Mouse (Mus musculus): ENCODE measurements around the gene Faf2. TPM values are rescaled to one million over a fixed set of nuclear protein-coding genes. Genes with fewer than 3 reads are reported as not detected.

Faf2 gene
- total and polyA plus RNA-seq, 3 experiments: 31.4 to 39.3 TPM; not detected in 1

- TF ChIP-seq MEF2A (IDR thresholded peaks at IDR 0.05; ENCODE audit: extremely low read depth, insufficient replicate concordance, low read depth, low read length, poor library complexity, severe bottlenecking) (no peak), MXI1 (IDR thresholded peaks at IDR 0.05; ENCODE audit: low read depth, low read length) (no peak), RCOR1 (IDR thresholded peaks at IDR 0.05; ENCODE audit: low read depth, low read length) (no peak), POLR2AphosphoS5 (IDR thresholded peaks at IDR 0.05; ENCODE audit: borderline replicate concordance, low read depth, low read length) (no peak), CTCF (IDR thresholded peaks at IDR 0.05 in 2 of 3, conservative IDR thresholded peaks at IDR 0.05 in 1 of 3; ENCODE audit: control insufficient read depth in 1 of 3, insufficient read depth in 1 of 3, low read depth in 2 of 3, low read length in 3 of 3, poor library complexity in 1 of 3, severe bottlenecking in 1 of 3) (peak in 2 of 3 experiments; percentile 22 to 34; a peak in 3 of 6 replicates), TBP (IDR thresholded peaks at IDR 0.05; ENCODE audit: low read depth, low read length) (no peak), MAZ (IDR thresholded peaks at IDR 0.05; ENCODE audit: low read depth, low read length) (no peak)
- Histone ChIP-seq H3K79me2 (ENCODE audit: control insufficient read depth, insufficient read depth, low read length, poor library complexity) (peaks cover 3% of the 10 kb centered on the region), H3K27me3 (ENCODE audit: control insufficient read depth in 1 of 2, insufficient read depth in 2 of 2, low read length in 2 of 2) (no peaks in the 10 kb centered on the region; a peak in 1 of 4 replicates), H3K4me1 (ENCODE audit: control insufficient read depth in 1 of 2, insufficient read depth in 2 of 2, low read length in 2 of 2) (peaks cover 0 to 6% of the 10 kb centered on the region in 2 experiments; a peak in 2 of 4 replicates), H3K27ac (ENCODE audit: control insufficient read depth, low read depth, low read length) (no peak overlapping the region), H3K9me3 (replicated peaks; ENCODE audit: insufficient read depth, low read length) (no peaks in the 10 kb centered on the region), H3K36me3 (ENCODE audit: control insufficient read depth in 1 of 2, insufficient read depth in 2 of 2, low read length in 2 of 2) (peaks cover 0 to 5% of the 10 kb centered on the region in 2 experiments; a peak in 1 of 4 replicates), H3K4me3 (ENCODE audit: control insufficient read depth in 1 of 2, insufficient read depth in 1 of 2, low read depth in 2 of 2, low read length in 2 of 2) (no peak overlapping the region), H3K9ac (ENCODE audit: control insufficient read depth, low read depth, low read length, poor library complexity, severe bottlenecking) (no peak overlapping the region)
- DNase-seq (ENCODE audit: low read depth, low spot score): peak; percentile 43
These were observed 4.6 kb upstream of the Faf2 start for GRCm38 (mm10) chr13:54616998-54617397.

- Histone ChIP-seq H3K79me2 (ENCODE audit: control insufficient read depth, insufficient read depth, low read length, poor library complexity) (peaks cover 47% of the 10 kb centered on the region), H3K27me3 (ENCODE audit: control insufficient read depth in 1 of 2, insufficient read depth in 2 of 2, low read length in 2 of 2) (no peaks in the 10 kb centered on the region), H3K4me1 (ENCODE audit: control insufficient read depth in 1 of 2, insufficient read depth in 2 of 2, low read length in 2 of 2) (peaks cover 0 to 11% of the 10 kb centered on the region in 2 experiments; a peak in 3 of 4 replicates), H3K4me3 (ENCODE audit: control insufficient read depth in 1 of 2, insufficient read depth in 1 of 2, low read depth in 2 of 2, low read length in 2 of 2) (peak overlapping the region; percentile 83 to 96), H3K36me3 (ENCODE audit: control insufficient read depth in 1 of 2, insufficient read depth in 2 of 2, low read length in 2 of 2) (peaks cover 0 to 17% of the 10 kb centered on the region in 2 experiments; a peak in 2 of 4 replicates), H3K9ac (ENCODE audit: control insufficient read depth, low read depth, low read length, poor library complexity, severe bottlenecking) (peak overlapping the region; percentile 97), H3K27ac (ENCODE audit: control insufficient read depth, low read depth, low read length) (peak overlapping the region; percentile 70), H3K9me3 (replicated peaks; ENCODE audit: insufficient read depth, low read length) (no peaks in the 10 kb centered on the region)
- TF ChIP-seq MYC (IDR thresholded peaks at IDR 0.05; ENCODE audit: low read depth, low read length) (no peak), SMC3 (IDR thresholded peaks at IDR 0.05; ENCODE audit: low read depth, low read length) (no peak), MAX (IDR thresholded peaks at IDR 0.05; ENCODE audit: low read length) (0 out of 2 replicates have a peak, but pooled peaks have one; percentile 16), E2F4 (IDR thresholded peaks at IDR 0.05; ENCODE audit: borderline replicate concordance, low read depth, low read length) (no peak), BHLHE40 (IDR thresholded peaks at IDR 0.05; ENCODE audit: borderline replicate concordance, low read depth, low read length) (no peak), USF1 (IDR thresholded peaks at IDR 0.05; ENCODE audit: low read depth, low read length) (no peak)
- DNase-seq (ENCODE audit: low read depth, low spot score): peak; percentile 53
These were observed 457 bp downstream of the Faf2 start for GRCm38 (mm10) chr13:54621960-54622521.

GRCm38 (mm10) chr13:54629128-54629527 lies 7.5 kb downstream of the Faf2 start:
- Histone ChIP-seq H3K4me3 (ENCODE audit: control insufficient read depth in 1 of 2, insufficient read depth in 1 of 2, low read depth in 2 of 2, low read length in 2 of 2) (no peak overlapping the region), H3K9ac (ENCODE audit: control insufficient read depth, low read depth, low read length, poor library complexity, severe bottlenecking) (no peak overlapping the region), H3K79me2 (ENCODE audit: control insufficient read depth, insufficient read depth, low read length, poor library complexity) (peaks cover 43% of the 10 kb centered on the region), H3K36me3 (ENCODE audit: control insufficient read depth in 1 of 2, insufficient read depth in 2 of 2, low read length in 2 of 2) (peaks cover 3 to 8% of the 10 kb centered on the region in 2 experiments; a peak in 3 of 4 replicates), H3K4me1 (ENCODE audit: control insufficient read depth in 1 of 2, insufficient read depth in 2 of 2, low read length in 2 of 2) (no peaks in the 10 kb centered on the region), H3K9me3 (replicated peaks; ENCODE audit: insufficient read depth, low read length) (no peaks in the 10 kb centered on the region), H3K27ac (ENCODE audit: control insufficient read depth, low read depth, low read length) (no peak overlapping the region), H3K27me3 (ENCODE audit: control insufficient read depth in 1 of 2, insufficient read depth in 2 of 2, low read length in 2 of 2) (no peaks in the 10 kb centered on the region)
- no peak for TF ChIP-seq CTCF (IDR thresholded peaks at IDR 0.05 in 2 of 3, conservative IDR thresholded peaks at IDR 0.05 in 1 of 3; ENCODE audit: control insufficient read depth in 1 of 3, insufficient read depth in 1 of 3, low read depth in 2 of 3, low read length in 3 of 3, poor library complexity in 1 of 3, severe bottlenecking in 1 of 3)
- TF ChIP-seq ZMIZ1 (IDR thresholded peaks at IDR 0.05; ENCODE audit: low read depth, low read length): no peak
- TF ChIP-seq RCOR1 (IDR thresholded peaks at IDR 0.05; ENCODE audit: low read depth, low read length): no peak
- TF ChIP-seq SMC3 (IDR thresholded peaks at IDR 0.05; ENCODE audit: low read depth, low read length): no peak
- no peak for TF ChIP-seq POLR2A (IDR thresholded peaks at IDR 0.05; ENCODE audit: control insufficient read depth in 1 of 2, insufficient read depth in 1 of 2, low read depth in 1 of 2, low read length in 2 of 2, poor library complexity in 1 of 2)
- no peak for TF ChIP-seq MAX (IDR thresholded peaks at IDR 0.05; ENCODE audit: low read length)
- no peak for TF ChIP-seq ETS1 (IDR thresholded peaks at IDR 0.05; ENCODE audit: low read depth, low read length)
- TF ChIP-seq MYB (IDR thresholded peaks at IDR 0.05; ENCODE audit: low read depth, low read length): no peak
- TF ChIP-seq POLR2AphosphoS2 (IDR thresholded peaks at IDR 0.05; ENCODE audit: low read length): no peak
- TF ChIP-seq USF2 (IDR thresholded peaks at IDR 0.05; ENCODE audit: borderline replicate concordance in 1 of 2, insufficient read depth in 1 of 2, low read depth in 1 of 2, low read length in 2 of 2): no peak
- no peak for TF ChIP-seq TBP (IDR thresholded peaks at IDR 0.05; ENCODE audit: low read depth, low read length)
- no peak for TF ChIP-seq MXI1 (IDR thresholded peaks at IDR 0.05; ENCODE audit: low read depth, low read length)
- DNase-seq (ENCODE audit: low read depth, low spot score): no peak
